Mouse (Mus musculus) heart, adult 9 months (tissue): Measurements from ENCODE around the gene Ahdc1.
A peak's percentile ranks its signal among the peaks of the same experiment; 100 is the strongest.

ENCODE experiments used
- DNase-seq, 2 experiments: peaks; one replicate each; pipeline ENCODE4 v3.0.0; 2022; ENCODE audit warnings: low spot score in 2 of 2

The Ahdc1 gene

GRCm38 (mm10) chr4:133078947-133079346 lies 67.9 kb downstream of the Ahdc1 start:
- no peak for DNase-seq

- no peak for DNase-seq
These were observed 68.5 kb downstream of the Ahdc1 start for GRCm38 (mm10) chr4:133079416-133080113.

GRCm38 (mm10) chr4:133080862-133081261 lies 69.8 kb downstream of the Ahdc1 start:
- no peak for DNase-seq

- DNase-seq, result no peak
These were observed 71.2 kb downstream of the Ahdc1 start for GRCm38 (mm10) chr4:133082216-133082773.

- peak; percentile 84 for DNase-seq
These were observed 73.2 kb downstream of the Ahdc1 start for GRCm38 (mm10) chr4:133083991-133084861.

GRCm38 (mm10) chr4:133085011-133085782 lies 74.1 kb downstream of the Ahdc1 start:
- DNase-seq, result no peak

GRCm38 (mm10) chr4:133085783-133086342 lies 74.8 kb downstream of the Ahdc1 start:
- DNase-seq, result no peak

- DNase-seq, result no peak
These were observed 76.2 kb downstream of the Ahdc1 start for GRCm38 (mm10) chr4:133087177-133087714.

GRCm38 (mm10) chr4:133087835-133088234 lies 76.8 kb downstream of the Ahdc1 start:
- DNase-seq, result peak; percentile 79 to 84

- no peak for DNase-seq
These were observed 78.3 kb downstream of the Ahdc1 start for GRCm38 (mm10) chr4:133089319-133089718.

GRCm38 (mm10) chr4:133089802-133090201 lies 78.7 kb downstream of the Ahdc1 start:
- DNase-seq, result no peak

GRCm38 (mm10) chr4:133090276-133090719 lies 79.2 kb downstream of the Ahdc1 start:
- DNase-seq, result no peak

- DNase-seq, result peak in 1 of 2 experiments; percentile 52
These were observed 79.8 kb downstream of the Ahdc1 start for GRCm38 (mm10) chr4:133090720-133091458.

- DNase-seq, result no peak
These were observed 80.4 kb downstream of the Ahdc1 start for GRCm38 (mm10) chr4:133091459-133091785.

GRCm38 (mm10) chr4:133092453-133092901 lies 81.4 kb downstream of the Ahdc1 start:
- DNase-seq, result peak; percentile 63 to 65

- no peak for DNase-seq
These were observed 82.0 kb downstream of the Ahdc1 start for GRCm38 (mm10) chr4:133093056-133093455.

GRCm38 (mm10) chr4:133093481-133094033 lies 82.5 kb downstream of the Ahdc1 start:
- DNase-seq, result peak in 1 of 2 experiments; percentile 61

- DNase-seq, result no peak
These were observed 83.2 kb downstream of the Ahdc1 start for GRCm38 (mm10) chr4:133094255-133094654.

- peak; percentile 74 to 80 for DNase-seq
These were observed 84.1 kb downstream of the Ahdc1 start for GRCm38 (mm10) chr4:133094936-133095733.
